Mouse (Mus musculus) liver, adult 2 months (tissue): ENCODE results near the gene Kif3c. TPM values are rescaled to one million over a fixed set of nuclear protein-coding genes. Genes with fewer than 3 reads are reported as not detected.

ENCODE experiments used
- DNase-seq: peaks from one replicate; pipeline ENCODE4 v3.0.0-alpha.2; 2011; ENCODE audit warnings: low read depth, low spot score; ENCODE audit errors: extremely low read depth
- H3K27ac ChIP-seq: fragments of 200-500 bp; replicated peaks from 2 replicates; pipeline ENCODE4 v1.5.1; 2012; ENCODE audit warnings: low read depth, mild to moderate bottlenecking, control low read depth, inconsistent platforms, low read length; ENCODE audit not compliant: insufficient read depth
- H3K27me3 ChIP-seq: fragments of 200-500 bp; 2 replicates; pipeline ENCODE4 v1.6.1; 2012; ENCODE audit warnings: mild to moderate bottlenecking, moderate library complexity, low read length, inconsistent platforms; ENCODE audit not compliant: control insufficient read depth, insufficient read depth
- H3K36me3 ChIP-seq: fragments of 200-500 bp; 2 replicates; pipeline ENCODE4 v1.6.1; 2012; ENCODE audit warnings: low read length, inconsistent platforms; ENCODE audit not compliant: control insufficient read depth, insufficient read depth
- H3K4me1 ChIP-seq: fragments of 200-500 bp; 2 replicates; pipeline ENCODE4 v1.6.1; 2011; ENCODE audit warnings: low read length; ENCODE audit not compliant: control insufficient read depth, insufficient read depth
- H3K4me3 ChIP-seq: fragments of 200-500 bp; 2 replicates; pipeline ENCODE4 v1.5.1; 2011; ENCODE audit warnings: low read depth, mild to moderate bottlenecking, control low read depth, low read length, moderate library complexity; ENCODE audit not compliant: insufficient read depth
- H3K79me2 ChIP-seq: fragments of 200-500 bp; 2 replicates; pipeline ENCODE4 v1.6.1; 2012; ENCODE audit warnings: inconsistent platforms, mild to moderate bottlenecking, low read length, moderate library complexity; ENCODE audit not compliant: control insufficient read depth, insufficient read depth
- H3K9ac ChIP-seq: fragments of 200-500 bp; 2 replicates; pipeline ENCODE4 v1.6.1; 2012; ENCODE audit warnings: low read depth, mild to moderate bottlenecking, control low read depth, inconsistent platforms, low read length
- CTCF ChIP-seq: fragments of 200-500 bp; IDR thresholded peaks from 2 replicates; pipeline ENCODE4 v1.5.1; 2011; ENCODE audit warnings: low read depth, low read length, control low read depth
- POLR2A ChIP-seq: fragments of 200-500 bp; IDR thresholded peaks from 2 replicates; pipeline ENCODE4 v1.6.1; 2011; ENCODE audit warnings: low read length, control low read depth; ENCODE audit not compliant: insufficient read depth; ENCODE audit errors: extremely low read depth
- WGBS: fragments of 180-500 bp; shearing (Covaris S2); methylation state at CpG from one replicate; pipeline ENCODE4 v1.1.7; 2018; 5-methylcytosine and 5-hydroxymethylcytosine counted together
- polyA plus RNA-seq: library from polyadenylated mRNA; depleted of rRNA; stranded (reverse); fragments of >200 nt; gene quantifications from 2 replicates; pipeline ENCODE4 v1.2.3, GENCODE M21; 2012
- total RNA-seq: library from RNA; depleted of rRNA; stranded (reverse); fragments of >200 nt; gene quantifications from 2 replicates; pipeline ENCODE4 v1.2.3, GENCODE M21; 2014

Gene Kif3c
- total and polyA plus RNA-seq, 2 experiments = 0.55 to 0.99 TPM

DNA sequence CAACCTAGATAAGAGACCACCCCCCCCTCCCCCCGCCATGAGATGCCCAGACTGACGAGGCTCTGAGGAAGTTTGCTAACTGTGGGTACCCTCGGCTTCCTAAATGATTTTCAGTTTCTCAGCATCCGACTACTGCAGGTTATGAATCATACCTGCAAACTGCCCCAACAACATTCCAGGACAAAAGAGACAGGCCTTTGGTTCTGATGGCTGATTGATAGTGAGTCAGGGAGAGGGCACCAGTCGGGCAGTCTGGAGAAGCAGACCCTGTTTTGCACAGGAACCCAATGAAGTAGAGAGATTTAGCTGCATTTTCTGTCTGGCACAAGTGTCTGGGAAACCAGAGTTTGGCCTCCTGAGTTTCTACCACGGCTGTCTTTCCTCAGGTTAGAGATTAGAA, 12.7 kb upstream of the Kif3c start:
- TF ChIP-seq POLR2A (no peak), CTCF (no peak)
- H3K9ac ChIP-seq = no peak overlapping the region
- no peak overlapping the region for H3K4me3 ChIP-seq
- H3K4me1 ChIP-seq = no peaks in the 10 kb centered on the region
- no peaks in the 10 kb centered on the region for H3K79me2 ChIP-seq
- H3K36me3 ChIP-seq = no peaks in the 10 kb centered on the region
- H3K27ac ChIP-seq = no peak overlapping the region
- 85% methylated on average over 6 of the region's 6 CpGs for WGBS
- DNase-seq = no peak
- H3K27me3 ChIP-seq = no peaks in the 10 kb centered on the region

DNA sequence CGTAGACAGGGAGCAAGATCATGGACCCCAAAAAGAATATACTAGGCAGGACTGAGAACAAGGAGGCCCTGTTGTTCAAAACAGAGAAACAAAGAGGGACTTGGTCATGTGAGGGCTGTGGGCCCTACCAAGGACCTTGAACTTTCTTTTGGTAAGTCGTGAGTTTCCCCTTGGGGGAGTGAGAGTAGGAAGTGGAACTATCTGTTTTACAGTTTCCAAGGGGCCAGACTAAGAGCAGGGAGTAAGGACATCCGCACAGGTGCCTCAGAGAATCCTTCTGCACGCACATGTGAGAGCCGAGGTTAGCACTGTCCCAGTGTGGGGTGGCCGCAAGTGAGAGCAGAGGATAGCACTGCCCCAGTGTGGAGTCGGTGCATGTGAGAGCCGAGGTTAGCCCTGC, 9.9 kb upstream of the Kif3c start:
- no peaks in the 10 kb centered on the region for H3K4me1 ChIP-seq
- H3K27me3 ChIP-seq = no peaks in the 10 kb centered on the region
- no peaks in the 10 kb centered on the region for H3K79me2 ChIP-seq
- 83% methylated on average over 8 of the region's 8 CpGs for WGBS
- no peak for TF ChIP-seq CTCF
- no peak for TF ChIP-seq POLR2A
- H3K36me3 ChIP-seq = no peaks in the 10 kb centered on the region
- DNase-seq = peak; percentile 18
- no peak overlapping the region for H3K9ac ChIP-seq
- H3K27ac ChIP-seq = peak overlapping the region; percentile 16; the same call in 1 of the 2 replicates
- no peak overlapping the region; the same call in 1 of the 2 replicates for H3K4me3 ChIP-seq

DNA sequence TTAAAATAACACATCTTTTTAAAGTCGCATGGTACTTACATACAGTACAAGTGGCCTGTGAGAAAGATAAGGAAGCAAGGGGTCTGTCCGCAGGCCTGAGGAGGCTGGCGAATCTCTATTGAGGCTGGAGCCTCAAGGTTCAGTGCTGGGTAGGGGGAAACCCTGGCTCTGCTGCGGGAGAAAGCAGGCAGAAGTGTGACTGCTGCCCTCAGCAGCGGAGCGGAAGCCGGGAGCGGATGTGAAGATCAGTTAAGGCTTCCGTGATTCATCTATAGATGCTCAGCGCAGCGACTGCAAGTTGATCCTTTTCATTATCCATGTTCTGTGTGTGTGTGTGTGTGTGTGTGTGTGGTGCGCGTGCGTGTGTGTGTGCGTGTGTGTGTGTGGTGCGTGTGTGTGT, 8.1 kb upstream of the Kif3c start:
- no peaks in the 10 kb centered on the region for H3K27me3 ChIP-seq
- no peak overlapping the region; the same call in 1 of the 2 replicates for H3K9ac ChIP-seq
- TF ChIP-seq POLR2A = no peak
- TF ChIP-seq CTCF = no peak
- no peak for DNase-seq
- no peaks in the 10 kb centered on the region for H3K79me2 ChIP-seq
- no peak overlapping the region for H3K27ac ChIP-seq
- WGBS = 51% methylated on average over 16 of the region's 16 CpGs
- H3K4me3 ChIP-seq = peak overlapping the region; percentile 51; the same call in 1 of the 2 replicates
- no peaks in the 10 kb centered on the region for H3K36me3 ChIP-seq
- H3K4me1 ChIP-seq = no peaks in the 10 kb centered on the region

DNA sequence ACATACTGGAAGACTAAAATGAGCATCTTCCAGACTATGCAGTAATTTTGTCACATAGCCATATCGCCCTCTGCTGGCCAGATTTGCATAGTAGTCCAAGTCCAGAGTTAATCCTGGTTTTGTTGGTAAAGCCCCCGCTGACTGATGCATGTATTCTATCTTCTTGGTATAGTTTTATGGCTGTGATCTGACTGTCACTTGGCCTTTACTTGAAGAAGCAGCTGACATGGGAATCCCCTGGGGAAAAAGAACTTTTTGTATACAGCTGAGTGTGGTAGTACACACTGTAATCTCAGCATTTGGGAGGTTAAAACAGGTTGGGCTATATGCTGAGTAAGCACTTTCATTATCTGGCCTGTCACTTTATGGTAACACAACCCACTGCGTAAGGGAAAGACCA, 5.6 kb upstream of the Kif3c start:
- Histone ChIP-seq H3K27ac (no peak overlapping the region), H3K4me3 (no peak overlapping the region), H3K36me3 (no peaks in the 10 kb centered on the region), H3K79me2 (no peaks in the 10 kb centered on the region), H3K9ac (no peak overlapping the region), H3K4me1 (no peaks in the 10 kb centered on the region), H3K27me3 (no peaks in the 10 kb centered on the region)
- 20% methylated on average over 3 of the region's 3 CpGs for WGBS
- TF ChIP-seq CTCF (peak; percentile 35; the same call in 1 of the 2 replicates), POLR2A (no peak)
- DNase-seq = peak; percentile 55

DNA sequence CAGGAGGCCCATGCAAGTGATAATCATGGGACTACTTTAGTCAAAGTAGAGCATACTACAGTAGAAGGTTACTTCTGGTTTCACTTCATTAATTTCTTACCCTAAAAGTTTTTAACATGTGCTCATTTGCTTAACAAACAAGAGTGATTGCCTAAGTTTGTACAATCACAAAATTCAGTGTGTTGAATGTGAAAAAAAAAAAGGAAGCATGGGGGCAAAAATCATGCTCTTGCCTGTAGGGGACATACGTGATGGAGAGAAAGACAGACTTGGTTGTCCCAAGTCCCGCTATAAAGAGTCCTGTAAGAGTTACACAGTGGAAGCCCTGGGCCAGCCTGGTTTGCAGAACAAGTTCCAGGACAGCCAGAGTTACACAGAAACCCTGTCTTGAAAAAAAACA, 4.9 kb upstream of the Kif3c start:
- Histone ChIP-seq H3K4me1 (peaks cover 2% of the 10 kb centered on the region; the same call in 1 of the 2 replicates), H3K79me2 (no peaks in the 10 kb centered on the region), H3K27ac (no peak overlapping the region), H3K4me3 (no peak overlapping the region), H3K36me3 (no peaks in the 10 kb centered on the region), H3K9ac (no peak overlapping the region), H3K27me3 (no peaks in the 10 kb centered on the region)
- 84% methylated on average over 2 of the region's 2 CpGs for WGBS
- no peak for TF ChIP-seq CTCF
- no peak for TF ChIP-seq POLR2A
- DNase-seq = peak; percentile 20

DNA sequence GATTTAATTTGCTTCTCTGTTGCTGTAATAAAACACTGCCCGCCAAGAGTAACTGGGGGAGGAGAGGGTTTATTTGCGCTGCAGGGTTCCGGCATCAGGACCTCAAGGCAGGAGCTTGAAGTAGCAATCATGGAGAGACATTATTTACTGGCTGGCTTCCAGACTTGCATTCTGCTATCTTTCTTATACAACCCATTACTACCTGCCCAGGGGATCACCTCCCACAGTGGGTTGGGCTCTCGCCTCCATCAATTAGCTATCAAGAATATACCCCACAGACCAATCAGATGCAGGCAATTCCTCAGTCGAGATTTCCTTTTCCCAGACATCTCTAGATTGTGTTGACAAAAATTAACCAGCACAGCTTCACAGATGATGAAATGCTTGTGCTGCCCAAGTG, 856 bp upstream of the Kif3c start:
- Histone ChIP-seq H3K4me1 (peaks cover 2% of the 10 kb centered on the region), H3K27ac (no peak overlapping the region), H3K4me3 (no peak overlapping the region), H3K9ac (no peak overlapping the region), H3K79me2 (no peaks in the 10 kb centered on the region), H3K36me3 (no peaks in the 10 kb centered on the region), H3K27me3 (no peaks in the 10 kb centered on the region)
- no peak for DNase-seq
- 97% methylated on average over 5 of the region's 5 CpGs for WGBS
- no peak for TF ChIP-seq POLR2A
- no peak for TF ChIP-seq CTCF
